Mouse (Mus musculus): Measurements from ENCODE around the gene Orai2.
"Not testable (repeated sequence)": the region's sequence is repeated elsewhere in the genome, so short reads cannot be mapped to it uniquely, and the experiment has no call there.

Gene Orai2

GRCm38 (mm10) chr5:136170512-136171362, at the start of gene Orai2:
Gene Orai2, minus strand, starts transcription at chr5:136170713.
- peak; percentile 82 for DNase-seq

DNA sequence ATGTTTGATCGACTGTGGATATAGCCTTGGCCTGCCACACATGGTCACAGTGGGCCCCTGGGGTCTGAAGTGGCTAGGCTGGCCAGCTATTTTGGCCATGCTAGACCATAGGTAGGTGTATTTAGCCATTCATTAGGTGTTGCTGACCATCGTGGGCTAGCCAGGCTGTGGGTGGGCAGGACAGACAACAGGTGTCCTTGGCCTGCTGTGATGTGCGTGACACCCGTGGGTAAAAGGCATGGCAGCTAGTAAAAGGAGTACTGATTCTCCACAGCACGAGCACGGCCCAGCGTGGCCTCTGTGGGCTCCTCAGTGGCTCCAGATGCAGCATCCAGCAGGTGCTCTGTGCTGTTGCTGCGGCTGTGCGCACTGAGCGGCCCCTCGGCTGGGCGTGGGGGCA, 48.1 kb upstream of the Orai2 start:
- DNase-seq: no peak

DNA sequence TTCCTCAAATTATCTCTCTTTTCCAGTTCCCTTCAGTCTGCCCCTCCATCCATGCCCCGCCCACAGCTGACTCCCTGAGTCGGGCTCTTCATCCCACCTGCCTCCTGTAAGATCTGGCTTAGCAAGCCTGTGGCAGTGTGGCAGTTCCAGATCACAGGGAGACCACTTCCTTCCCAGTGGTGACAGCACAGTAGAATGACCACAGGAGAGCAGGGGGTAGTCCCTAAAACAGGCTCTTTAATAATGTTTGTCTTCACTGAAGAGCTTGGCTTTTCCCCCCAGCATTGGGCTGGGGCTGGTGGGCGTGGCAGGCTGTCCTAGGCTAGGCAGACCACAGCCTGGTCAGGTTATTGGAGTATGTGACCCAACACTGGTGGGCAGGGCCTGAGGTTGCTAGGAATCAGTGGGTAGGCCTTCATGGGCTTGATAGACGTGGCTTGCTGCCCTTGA, 47.4 kb upstream of the Orai2 start:
- DNase-seq: no peak

GRCm38 (mm10) chr5:136217004-136217665, 46.6 kb upstream of the Orai2 start:
- DNase-seq: no peak

GRCm38 (mm10) chr5:136215958-136216357, 45.4 kb upstream of the Orai2 start:
- no peak for DNase-seq

DNA sequence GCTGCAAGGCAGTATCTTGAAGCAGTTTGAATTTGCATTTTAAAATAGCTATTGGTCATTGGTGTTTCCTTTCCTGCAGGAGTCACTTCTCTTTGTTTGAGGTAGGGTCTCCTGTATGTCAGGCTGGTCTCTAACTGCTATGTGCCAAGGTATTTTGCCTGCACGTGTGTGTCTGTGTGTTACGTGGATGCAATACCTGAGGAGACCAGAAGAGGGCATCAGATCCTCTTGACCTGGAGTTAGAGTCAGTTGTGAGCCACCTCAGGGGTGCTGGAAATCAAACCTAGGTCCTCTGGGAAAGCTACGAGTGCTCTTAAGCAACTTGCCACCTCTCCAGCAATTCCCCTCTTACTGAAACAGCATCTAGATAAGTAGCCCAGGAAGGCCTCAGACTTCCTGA, 44.7 kb upstream of the Orai2 start:
- no peak for DNase-seq

GRCm38 (mm10) chr5:136213716-136214115, 43.2 kb upstream of the Orai2 start:
- DNase-seq: no peak

DNA sequence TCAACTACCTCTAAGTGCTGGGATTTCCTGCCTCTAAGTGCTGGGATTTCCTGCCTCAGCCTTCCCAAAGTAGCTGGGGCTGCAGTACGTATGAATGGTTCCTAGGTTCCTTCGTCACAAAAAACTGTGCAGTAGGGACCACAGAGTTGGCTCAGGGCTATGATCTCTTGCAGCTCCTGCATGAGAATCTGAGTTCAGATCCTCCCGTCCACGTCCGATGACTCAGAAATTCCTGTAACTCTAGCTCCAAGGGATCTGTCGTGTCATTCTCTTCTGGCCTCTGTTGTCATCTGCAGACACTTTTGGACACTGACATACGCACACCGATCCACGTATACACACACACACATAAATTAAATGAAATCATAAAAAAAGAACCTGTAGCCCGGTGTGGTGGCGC, 42.2 kb upstream of the Orai2 start:
- DNase-seq: no peak

GRCm38 (mm10) chr5:136211341-136212102, 41.0 kb upstream of the Orai2 start:
- DNase-seq: not testable (repeated sequence)

- no peak for DNase-seq
Measured at GRCm38 (mm10) chr5:136210549-136210948, 40.0 kb upstream of the Orai2 start.

DNA sequence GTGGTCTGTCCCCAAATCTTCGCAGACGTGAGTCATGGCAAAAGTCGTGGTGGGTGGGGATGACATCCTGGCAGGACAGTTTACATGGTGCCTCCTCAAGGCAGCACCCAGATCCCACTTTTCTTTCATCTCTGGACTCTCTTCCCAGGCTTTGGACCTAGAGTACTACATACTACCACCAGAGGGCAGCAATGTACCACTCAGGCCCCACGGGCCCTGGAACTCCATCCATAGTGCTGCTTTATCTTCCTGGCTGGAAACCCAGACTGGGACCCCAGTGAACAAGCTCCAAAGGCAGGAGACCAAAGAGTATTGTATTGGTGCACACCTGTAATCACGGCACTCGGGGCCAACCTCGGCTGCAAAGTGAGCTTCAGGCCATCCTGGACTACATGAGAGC, 31.3 kb upstream of the Orai2 start:
- DNase-seq: peak; percentile 50

GRCm38 (mm10) chr5:136199526-136199925, 29.0 kb upstream of the Orai2 start:
- DNase-seq: no peak

DNA sequence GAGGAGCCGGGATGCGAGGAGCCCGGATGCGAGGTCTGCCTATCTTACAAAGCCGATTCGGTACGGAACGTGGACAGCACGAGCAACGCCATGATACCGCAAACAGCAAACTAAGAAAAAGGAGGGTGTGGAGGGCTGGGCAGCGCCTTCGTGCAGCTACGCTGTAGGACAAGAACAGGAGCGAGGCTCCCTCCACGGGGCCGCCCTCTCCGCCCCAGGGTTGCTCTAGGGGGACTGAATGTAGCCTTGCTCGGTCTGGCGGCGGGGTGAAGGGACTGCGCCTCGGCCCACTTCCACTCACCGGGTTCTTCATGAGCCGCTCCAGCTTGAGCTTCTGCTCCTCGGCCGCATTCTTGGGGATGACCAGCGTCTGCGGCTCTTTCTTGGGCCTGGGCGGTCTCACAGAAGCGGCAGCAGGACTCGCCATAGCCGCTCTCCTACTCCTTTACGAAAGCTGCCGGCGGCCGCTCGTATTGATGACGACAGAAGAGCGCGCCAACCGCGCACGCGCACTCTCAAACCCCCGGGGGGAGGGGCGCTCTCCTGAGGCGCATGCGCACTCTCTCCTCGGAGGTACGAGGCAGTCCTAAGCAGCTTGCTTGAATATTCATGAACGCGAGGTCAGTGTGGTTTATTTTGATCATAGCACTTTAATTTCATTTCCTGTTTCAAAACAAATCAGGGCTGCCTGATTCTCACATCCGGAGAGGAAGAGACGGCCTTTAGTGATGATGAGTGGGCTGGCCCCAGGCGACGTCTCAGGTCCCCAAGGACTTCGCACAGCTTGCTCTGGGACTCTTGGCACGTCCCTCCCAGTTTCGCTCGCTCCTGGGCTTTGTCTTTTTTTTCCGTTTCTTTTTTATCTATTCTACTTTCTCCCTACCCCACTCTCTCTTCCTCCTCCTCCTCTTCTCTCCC, 28.2 kb upstream of the Orai2 start, which contains the start of gene Prkrip1:
Gene Prkrip1, minus strand, starts transcription at position 490 of the 918 bp plus-strand sequence.
- peak; percentile 93 for DNase-seq

DNA sequence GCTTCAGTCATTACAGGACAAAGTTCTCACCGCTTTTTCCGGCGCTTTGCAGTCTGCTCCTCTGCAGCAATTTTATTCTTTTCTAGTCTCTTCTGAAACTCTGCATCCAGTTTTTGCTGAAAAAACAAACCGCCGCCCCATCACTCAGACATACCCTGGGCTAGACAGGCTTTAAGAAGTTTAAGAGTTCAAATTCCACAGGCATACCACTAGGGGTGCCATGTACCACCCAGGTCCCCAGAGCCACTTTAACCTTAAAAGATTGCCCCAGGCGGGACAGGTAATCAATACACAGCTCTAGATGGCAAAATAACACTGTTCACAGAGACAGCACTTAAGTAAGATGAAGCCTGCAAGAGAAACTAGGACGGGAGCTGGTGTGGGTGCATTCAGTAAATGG, 21.4 kb upstream of the Orai2 start:
- DNase-seq: no peak

- no peak for DNase-seq
Measured at GRCm38 (mm10) chr5:136186723-136187122, 16.2 kb upstream of the Orai2 start.

DNA sequence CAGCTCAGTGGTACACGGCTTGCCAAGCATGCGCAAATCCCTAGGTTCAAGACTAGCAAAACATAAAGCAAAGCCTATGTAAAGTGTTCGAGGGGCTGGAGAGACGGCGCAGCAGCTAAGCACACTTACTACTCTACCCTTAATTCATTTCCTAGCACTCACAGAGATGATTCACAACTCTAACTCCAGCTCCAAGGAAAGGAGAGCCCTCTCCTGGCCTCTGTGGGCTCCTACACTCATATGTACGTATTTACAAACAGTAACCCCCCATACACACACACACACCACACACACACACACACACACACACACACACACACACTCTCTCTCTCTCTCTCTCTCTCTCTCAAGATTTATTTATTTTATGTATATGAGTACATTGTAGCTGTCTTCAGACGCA, 13.3 kb upstream of the Orai2 start:
- no peak for DNase-seq

- DNase-seq: no peak
Measured at GRCm38 (mm10) chr5:136182830-136183229, 12.3 kb upstream of the Orai2 start.

GRCm38 (mm10) chr5:136182049-136182448, 11.5 kb upstream of the Orai2 start:
- DNase-seq: no peak

DNA sequence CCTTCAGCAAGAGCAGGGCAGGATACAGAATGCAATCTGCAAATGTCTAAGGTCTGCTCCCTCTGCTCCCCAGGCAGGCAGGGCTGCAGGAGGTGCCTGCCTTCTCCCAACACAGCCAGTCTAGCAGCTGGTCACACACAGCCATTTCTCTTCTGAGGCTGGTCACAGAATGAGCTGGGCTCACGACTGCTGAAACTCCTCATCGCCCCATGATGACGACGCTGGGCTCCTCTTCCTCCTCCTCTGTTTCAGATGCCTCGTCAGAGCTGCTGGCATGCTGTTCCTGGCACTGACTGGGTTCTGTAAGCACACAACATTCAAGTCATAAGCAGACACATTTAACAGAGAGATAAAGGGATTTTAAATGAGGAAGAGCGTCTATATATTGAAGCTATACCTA, 10.7 kb upstream of the Orai2 start:
- no peak for DNase-seq

GRCm38 (mm10) chr5:136179594-136179993, 9.1 kb upstream of the Orai2 start:
- DNase-seq: no peak

DNA sequence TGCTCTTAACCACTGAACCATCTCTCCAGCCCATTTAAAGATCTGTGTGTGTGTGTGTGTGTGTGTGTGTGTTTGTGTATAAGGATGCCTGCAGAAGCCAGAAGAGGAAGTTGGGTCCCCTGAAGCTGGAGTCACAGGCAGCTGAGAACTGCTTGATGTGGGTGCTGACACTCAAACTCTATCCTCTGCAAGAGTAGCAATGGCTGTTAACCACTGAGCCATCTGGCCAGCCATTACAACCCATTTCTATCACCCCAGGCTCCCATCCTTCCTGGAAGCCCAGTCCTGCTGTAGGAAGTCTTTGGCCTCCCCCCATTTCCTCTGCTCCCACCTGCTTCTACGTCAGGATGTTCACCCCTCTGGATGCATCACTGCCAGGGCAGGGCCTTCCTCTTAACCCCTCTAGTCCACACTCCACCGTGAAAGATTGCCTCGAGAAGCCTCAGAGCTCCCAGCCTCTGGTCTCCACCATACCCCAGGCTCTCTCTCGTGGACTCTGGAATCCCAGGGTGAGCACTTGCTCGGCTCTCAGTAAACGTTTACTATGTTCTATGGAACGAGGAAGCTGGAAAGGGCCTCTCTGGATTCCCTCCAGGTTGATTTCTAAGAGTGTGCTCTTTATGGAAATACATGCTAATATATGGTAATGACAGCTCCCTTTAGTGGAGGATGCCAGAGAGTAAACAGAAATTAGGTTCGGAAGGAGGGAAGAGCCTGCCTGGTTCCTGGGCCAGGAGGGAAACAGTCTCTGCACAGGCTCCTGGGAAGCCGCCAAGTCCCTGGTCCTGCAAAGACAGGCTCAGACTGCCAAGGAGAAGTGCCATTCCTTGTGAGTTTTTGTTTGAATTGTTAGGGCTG, 3.3 kb upstream of the Orai2 start:
- DNase-seq: peak; percentile 46
